Mouse (Mus musculus): ENCODE measurements around the gene Ifnl3. TPM values are rescaled to one million over a fixed set of nuclear protein-coding genes. Genes with fewer than 3 reads are reported as not detected.
"Not testable (repeated sequence)": the region's sequence is repeated elsewhere in the genome, so short reads cannot be mapped to it uniquely, and the experiment has no call there.

Ifnl3 gene
- polyA plus RNA-seq, 1 experiment from 2014 or later: not detected

DNA sequence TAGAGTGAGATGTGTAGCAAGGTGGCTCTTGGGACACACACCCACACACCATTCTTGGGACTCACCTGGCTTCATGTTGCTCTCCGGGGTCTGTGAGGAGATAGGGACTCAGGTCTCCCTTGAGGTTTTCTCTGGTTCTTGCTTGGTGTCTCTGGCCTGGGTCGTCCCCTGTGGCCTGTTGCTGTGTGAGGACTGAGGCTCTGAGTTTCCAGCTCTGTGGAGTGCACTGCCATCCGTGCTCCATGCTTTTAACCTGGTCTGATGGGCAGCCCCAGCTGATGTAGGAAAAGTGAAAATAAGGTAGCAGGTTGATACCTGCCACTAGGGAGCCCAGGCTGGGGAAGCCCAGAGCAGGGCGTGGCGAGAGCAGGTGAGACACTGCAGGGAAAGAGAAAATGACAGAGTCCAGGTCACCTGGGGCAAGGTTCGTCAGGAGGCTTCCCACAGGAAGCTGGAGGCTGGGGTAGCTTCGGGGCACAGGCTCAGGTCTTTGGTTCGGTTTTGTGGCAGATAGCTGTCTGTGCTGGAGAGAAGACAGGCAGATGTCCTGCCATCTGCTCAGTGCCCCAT is 12.1 kb upstream of the Ifnl3 start, which contains the start of gene Ifnl2:
Ifnl2 (minus strand) TSS at position 51 of the 570 bp plus-strand sequence.
- not testable (repeated sequence) for DNase-seq (ENCODE audit: low spot score); H3K4me1 ChIP-seq (replicated peaks); H3K36me3 ChIP-seq; H3K9me3 ChIP-seq; H3K27ac ChIP-seq; H3K27me3 ChIP-seq (ENCODE audit: insufficient read depth, poor library complexity, severe bottlenecking); H3K4me3 ChIP-seq
- 69% methylated on average over 8 of the region's 8 CpGs for WGBS

DNA sequence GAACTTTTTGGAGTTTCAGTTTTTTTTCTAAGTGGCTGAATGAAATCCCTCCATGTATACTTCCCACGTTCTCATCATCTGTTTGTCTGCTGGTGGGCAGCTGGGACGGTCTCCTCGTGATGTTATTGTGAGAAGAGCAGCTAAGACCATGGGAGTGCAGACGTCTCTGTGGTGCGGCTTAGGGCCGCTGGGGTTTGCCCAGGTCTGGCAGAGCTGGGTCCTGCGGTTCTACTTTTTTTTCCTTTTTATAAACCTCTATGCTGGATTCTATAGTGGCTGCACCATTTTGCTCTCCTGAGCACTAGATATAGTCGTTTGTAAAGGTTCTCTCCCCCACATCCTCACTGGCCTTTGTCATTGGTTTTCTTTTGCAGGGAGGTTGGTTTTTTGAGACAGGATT is 11.2 kb upstream of the Ifnl3 start:
- Histone ChIP-seq H3K27me3 (ENCODE audit: insufficient read depth, poor library complexity, severe bottlenecking) (no peaks in the 10 kb centered on the region), H3K27ac (no peak overlapping the region), H3K4me3 (no peak overlapping the region), H3K36me3 (no peaks in the 10 kb centered on the region), H3K4me1 (replicated peaks) (no peaks in the 10 kb centered on the region), H3K9me3 (peaks cover 3% of the 10 kb centered on the region; the same call in 1 of the 2 replicates)
- no peak for DNase-seq (ENCODE audit: low spot score)
- 77% methylated on average over 8 of the region's 8 CpGs for WGBS

DNA sequence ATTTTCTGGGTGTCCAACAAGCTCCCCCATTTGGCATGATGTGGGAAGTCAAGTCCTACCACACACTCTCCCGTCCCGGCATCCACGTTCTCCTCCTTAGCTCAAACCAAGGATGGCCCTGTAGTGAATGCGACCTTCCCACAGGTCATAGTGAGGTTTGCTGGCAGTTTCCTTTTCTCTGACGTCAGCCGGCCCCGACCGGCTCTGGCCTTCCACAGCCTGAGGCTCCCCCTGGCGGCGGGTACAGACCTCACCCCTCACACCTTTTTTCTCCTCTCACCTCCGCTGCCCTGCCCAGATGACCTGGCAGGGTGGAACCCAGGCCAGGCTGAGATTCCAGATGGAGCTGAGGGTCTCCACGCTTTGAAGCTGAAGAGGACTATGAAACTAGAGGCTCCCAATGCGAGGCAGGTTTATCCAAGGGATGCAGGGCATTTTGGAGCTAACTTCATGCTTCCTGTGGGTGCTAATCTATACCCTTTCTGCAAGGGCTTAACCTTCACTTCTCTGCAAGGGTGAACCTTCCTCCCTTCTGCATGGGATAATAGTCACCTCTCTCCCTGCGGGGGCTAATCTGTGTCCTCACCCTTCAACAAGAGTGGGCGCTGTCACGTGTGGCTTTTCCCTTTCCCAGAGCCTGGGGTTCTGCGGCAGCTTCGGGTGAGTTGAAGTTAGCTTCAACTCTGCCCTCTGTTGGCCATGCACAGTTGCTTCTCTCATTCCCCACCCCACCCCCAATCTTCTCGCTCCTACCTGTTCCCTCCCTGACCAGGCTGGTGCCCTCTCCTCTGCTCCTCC is 5.5 kb downstream of the Ifnl3 start:
- Histone ChIP-seq H3K9me3 (no peaks in the 10 kb centered on the region), H3K4me3 (no peak overlapping the region), H3K27me3 (ENCODE audit: insufficient read depth, poor library complexity, severe bottlenecking) (0 out of 2 replicates have a peak, but pooled peaks cover 6% of the 10 kb centered on the region), H3K27ac (no peak overlapping the region), H3K36me3 (no peaks in the 10 kb centered on the region), H3K4me1 (replicated peaks) (peaks cover 9% of the 10 kb centered on the region; the same call in 1 of the 2 replicates)
- 7% methylated on average over 19 of the region's 19 CpGs for WGBS
- DNase-seq (ENCODE audit: low spot score): peak; percentile 76

DNA sequence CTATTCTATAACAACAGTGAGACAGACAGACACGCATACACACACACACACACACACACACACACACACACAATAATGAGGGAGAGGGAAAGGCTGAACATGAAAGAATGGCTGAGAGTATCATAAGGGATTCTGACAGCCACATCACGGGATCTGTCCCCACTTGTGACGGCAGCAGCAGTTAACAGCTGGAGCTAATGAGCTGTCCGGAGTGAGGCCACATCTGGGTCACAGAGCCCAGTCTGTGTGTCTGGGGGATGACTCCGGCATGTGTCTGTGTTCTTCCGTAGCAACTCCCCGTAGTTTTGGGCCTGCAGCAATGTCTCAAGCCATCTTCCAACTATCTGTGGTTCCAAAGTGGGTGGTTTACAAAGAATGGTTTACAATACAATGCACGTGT is 9.4 kb downstream of the Ifnl3 start:
- Histone ChIP-seq H3K27ac (no peak overlapping the region), H3K36me3 (no peaks in the 10 kb centered on the region), H3K27me3 (ENCODE audit: insufficient read depth, poor library complexity, severe bottlenecking) (0 out of 2 replicates have a peak, but pooled peaks cover 6% of the 10 kb centered on the region), H3K4me3 (no peak overlapping the region), H3K9me3 (no peaks in the 10 kb centered on the region), H3K4me1 (replicated peaks) (peaks cover 9% of the 10 kb centered on the region; the same call in 1 of the 2 replicates)
- no peak for DNase-seq (ENCODE audit: low spot score)
- 74% methylated on average over 8 of the region's 8 CpGs for WGBS

DNA sequence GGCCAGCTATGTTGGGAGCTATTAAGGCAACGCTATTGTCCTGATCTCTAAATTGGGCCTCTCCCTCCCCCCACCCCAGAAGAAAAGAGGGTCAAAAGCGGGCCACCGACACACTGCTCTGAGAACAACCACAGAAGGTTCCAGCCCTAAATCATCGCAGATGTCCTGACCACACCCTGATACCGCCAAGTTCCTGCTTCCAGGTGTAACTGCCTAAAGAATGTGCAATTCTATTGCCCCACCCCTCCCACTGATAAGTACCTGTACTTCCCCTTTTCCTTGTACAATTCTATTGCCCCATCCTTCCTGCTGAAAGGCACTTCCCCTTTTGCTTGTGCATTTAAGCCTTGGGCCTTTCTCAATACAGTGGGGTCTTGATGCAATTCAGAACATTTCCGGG is 16.2 kb downstream of the Ifnl3 start:
- H3K4me1 ChIP-seq (replicated peaks); H3K27me3 ChIP-seq (ENCODE audit: insufficient read depth, poor library complexity, severe bottlenecking); H3K27ac ChIP-seq; H3K4me3 ChIP-seq; H3K9me3 ChIP-seq; DNase-seq (ENCODE audit: low spot score); H3K36me3 ChIP-seq: not testable (repeated sequence)
- 90% methylated on average over 6 of the region's 6 CpGs for WGBS

DNA sequence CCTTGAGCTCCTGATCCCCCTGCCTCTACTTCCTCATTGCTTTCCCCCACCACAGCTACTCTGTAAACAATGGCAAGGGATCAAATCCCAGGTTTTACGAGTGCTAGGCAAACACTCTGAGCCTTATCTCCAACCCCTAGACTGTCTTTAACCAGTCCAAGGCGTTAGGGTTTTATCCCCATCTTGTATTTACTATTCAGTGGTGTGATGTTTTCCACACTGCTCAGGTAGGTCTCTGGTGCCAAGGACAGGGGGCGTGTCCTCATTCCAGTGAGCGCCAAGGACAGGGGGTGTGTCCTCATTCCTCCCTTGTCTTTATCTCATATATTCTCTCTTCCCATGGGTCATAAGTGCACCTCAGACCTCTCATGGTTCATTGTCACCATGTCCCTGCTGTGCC is 17.9 kb downstream of the Ifnl3 start, which contains the start of gene Sycn:
Sycn (plus strand) TSS at position 360 of the 400 bp plus-strand sequence.
- 81% methylated on average over 4 of the region's 4 CpGs for WGBS
- no peaks in the 10 kb centered on the region for H3K9me3 ChIP-seq
- no peak within 1 kb of the TSS for H3K27ac ChIP-seq

DNA sequence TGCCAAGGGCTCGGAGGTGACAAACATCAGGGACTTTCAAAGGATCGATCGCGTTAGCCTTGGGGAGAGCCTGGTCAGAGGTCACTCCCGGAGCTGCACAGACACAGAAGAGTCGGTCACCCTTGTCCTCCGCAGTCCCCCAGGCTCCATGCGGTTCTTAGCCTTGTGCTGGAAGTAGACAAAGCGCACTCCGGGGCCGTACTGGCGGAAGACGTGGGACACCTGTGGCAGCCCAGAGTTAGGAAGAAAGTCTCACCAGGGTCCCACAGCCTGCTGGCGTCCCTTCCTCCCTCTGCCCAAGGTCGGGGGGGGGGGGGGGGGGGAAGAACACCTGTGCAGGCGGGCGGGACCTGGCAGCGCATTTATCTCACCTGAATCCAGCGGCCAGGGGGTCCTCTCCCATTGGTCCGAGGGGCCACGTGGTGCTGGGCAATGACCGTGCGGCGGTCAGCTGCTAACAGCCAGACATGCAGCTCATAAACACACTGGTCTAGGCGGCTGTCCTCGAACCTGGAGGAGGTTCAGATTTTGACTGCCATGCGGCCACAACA is 21.5 kb downstream of the Ifnl3 start:
- 2% methylated on average over 25 of the region's 27 CpGs for WGBS
- DNase-seq (ENCODE audit: low spot score): peak; percentile 58
- Histone ChIP-seq H3K27ac (peak overlapping the region; percentile 79), H3K36me3 (no peaks in the 10 kb centered on the region), H3K4me3 (peak overlapping the region; percentile 49), H3K9me3 (no peaks in the 10 kb centered on the region), H3K27me3 (ENCODE audit: insufficient read depth, poor library complexity, severe bottlenecking) (peaks cover 50% of the 10 kb centered on the region), H3K4me1 (replicated peaks) (peaks cover 43% of the 10 kb centered on the region)

More for the DNA sequence above, 17.9 kb downstream of the Ifnl3 start, which contains the start of gene Sycn:
- H3K4me3 ChIP-seq: no peak within 1 kb of the TSS
- no peak for DNase-seq (ENCODE audit: low spot score)
- no peaks in the 10 kb centered on the region for H3K36me3 ChIP-seq
- H3K4me1 ChIP-seq (replicated peaks): peaks cover 22% of the 10 kb centered on the region
- peaks cover 23% of the 10 kb centered on the region for H3K27me3 ChIP-seq (ENCODE audit: insufficient read depth, poor library complexity, severe bottlenecking)

DNA sequence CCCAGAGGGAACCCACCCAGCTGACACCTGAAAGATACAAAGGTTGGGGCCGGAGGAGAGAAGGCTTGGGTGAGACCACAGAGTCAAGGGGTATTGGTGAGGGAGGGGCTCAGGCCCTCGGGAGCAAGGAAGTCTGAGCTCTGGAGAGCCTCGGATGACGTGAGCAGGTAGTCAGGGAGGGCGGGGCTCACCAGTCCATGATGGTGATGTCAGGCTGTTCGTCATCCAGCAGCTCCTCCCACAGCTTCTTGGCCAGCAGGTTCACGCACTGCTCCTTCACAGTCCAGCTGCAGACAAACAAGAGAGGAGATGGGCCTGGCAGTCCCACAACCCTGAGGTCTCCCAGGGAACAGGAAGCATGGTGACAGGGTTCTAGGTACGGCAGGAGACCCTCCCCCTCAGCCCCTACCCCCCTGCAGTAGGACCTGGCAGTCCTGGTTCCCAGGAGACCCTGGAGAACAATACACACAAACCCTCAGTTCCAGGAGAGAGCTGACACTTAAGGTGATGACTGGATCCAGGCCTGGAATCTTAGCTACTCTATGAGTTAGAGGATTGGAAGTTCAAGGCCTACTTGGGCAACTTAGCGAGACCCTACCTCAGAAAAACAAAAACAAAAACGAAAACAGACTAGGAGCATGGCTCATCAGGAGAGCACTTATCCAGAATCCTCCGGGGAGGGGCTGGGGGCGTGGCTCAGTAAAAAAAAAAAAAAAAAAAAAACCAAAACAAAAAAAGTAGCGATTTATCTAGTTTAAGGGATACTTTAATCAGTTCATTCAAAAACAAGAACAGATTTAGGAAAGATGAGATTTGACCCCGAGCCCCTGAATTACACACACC is 22.6 kb downstream of the Ifnl3 start:
- H3K27me3 ChIP-seq (ENCODE audit: insufficient read depth, poor library complexity, severe bottlenecking): peaks cover 50% of the 10 kb centered on the region
- peaks cover 43% of the 10 kb centered on the region for H3K4me1 ChIP-seq (replicated peaks)
- DNase-seq (ENCODE audit: low spot score): peak; percentile 45
- no peak overlapping the region for H3K27ac ChIP-seq
- H3K36me3 ChIP-seq: no peaks in the 10 kb centered on the region
- 24% methylated on average over 14 of the region's 14 CpGs for WGBS
- no peaks in the 10 kb centered on the region for H3K9me3 ChIP-seq
- H3K4me3 ChIP-seq: no peak overlapping the region

DNA sequence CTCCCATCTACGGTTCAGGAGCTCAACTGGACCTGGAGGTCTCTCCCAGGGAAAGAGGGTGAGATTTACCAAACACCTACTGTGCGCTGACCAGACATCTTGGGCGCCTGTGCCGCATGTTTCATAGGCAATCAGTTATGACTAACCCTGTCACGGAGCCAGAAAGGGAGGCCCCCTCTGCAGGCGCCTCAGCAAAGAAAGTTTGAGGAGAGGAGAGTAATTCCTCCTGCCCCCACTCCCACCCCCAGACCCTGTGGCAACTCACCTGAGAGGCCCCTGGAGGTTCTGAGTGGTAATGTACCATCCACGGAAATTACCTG is 23.2 kb downstream of the Ifnl3 start:
- 44% methylated on average over 7 of the region's 7 CpGs for WGBS
- no peak overlapping the region for H3K4me3 ChIP-seq
- DNase-seq (ENCODE audit: low spot score): no peak
- no peaks in the 10 kb centered on the region for H3K36me3 ChIP-seq
- H3K9me3 ChIP-seq: no peaks in the 10 kb centered on the region
- no peak overlapping the region for H3K27ac ChIP-seq
- H3K27me3 ChIP-seq (ENCODE audit: insufficient read depth, poor library complexity, severe bottlenecking): peaks cover 50% of the 10 kb centered on the region
- peaks cover 43% of the 10 kb centered on the region for H3K4me1 ChIP-seq (replicated peaks)

DNA sequence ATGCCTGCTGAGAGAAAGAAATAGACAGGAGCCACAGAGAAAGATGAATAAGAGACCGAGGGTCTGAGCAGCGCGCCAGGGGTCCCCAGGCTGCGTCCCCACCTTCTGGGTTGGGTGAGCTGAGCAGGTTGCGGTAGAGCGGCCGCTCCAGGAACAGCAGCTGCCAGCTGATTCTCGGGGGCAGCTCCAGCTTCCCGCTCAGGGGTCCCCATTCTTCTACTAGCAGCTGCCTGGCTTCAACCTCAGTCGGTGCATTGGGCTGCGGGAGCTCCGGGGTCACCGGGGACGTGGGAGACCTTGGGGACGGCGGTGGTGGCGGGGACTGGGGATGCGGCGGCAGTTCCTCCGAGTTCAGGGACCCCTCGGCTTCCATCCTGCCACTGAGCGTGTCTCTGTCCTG is 24.0 kb downstream of the Ifnl3 start:
- Histone ChIP-seq H3K36me3 (no peaks in the 10 kb centered on the region), H3K27ac (0 out of 2 replicates have a peak overlapping the region, but pooled peaks have one; percentile 23), H3K4me3 (peak overlapping the region; percentile 51), H3K27me3 (ENCODE audit: insufficient read depth, poor library complexity, severe bottlenecking) (peaks cover 50% of the 10 kb centered on the region), H3K4me1 (replicated peaks) (peaks cover 43% of the 10 kb centered on the region), H3K9me3 (no peaks in the 10 kb centered on the region)
- WGBS: 4% methylated on average over 22 of the region's 22 CpGs
- DNase-seq (ENCODE audit: low spot score): peak; percentile 27

DNA sequence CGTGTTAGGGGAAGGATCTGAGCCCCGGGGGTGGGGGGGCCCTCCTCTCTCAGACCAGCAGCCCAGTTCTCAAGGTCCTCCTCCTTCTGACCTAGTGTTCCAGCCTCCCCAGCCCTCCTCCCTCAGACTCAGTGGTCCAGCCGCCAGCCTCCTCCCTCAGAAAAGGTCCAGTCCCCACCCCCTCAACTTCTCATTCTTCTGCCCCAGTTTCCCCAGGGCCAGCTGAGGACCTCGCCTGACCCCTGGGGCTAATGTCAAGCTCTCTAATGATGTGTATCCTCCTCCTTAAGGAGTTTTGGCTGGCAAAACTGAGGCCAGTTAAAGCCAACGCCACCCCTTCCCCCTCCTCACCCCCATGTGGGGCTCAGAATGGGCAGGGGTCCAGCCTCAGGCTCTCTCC is 24.5 kb downstream of the Ifnl3 start, which contains the start of gene Nccrp1:
Nccrp1 (minus strand) TSS at position 101 of the 400 bp plus-strand sequence.
- 6% methylated on average over 5 of the region's 5 CpGs for WGBS
- H3K9me3 ChIP-seq: 0 out of 2 replicates have a peak, but pooled peaks cover under 1% of the 10 kb centered on the region
- H3K4me1 ChIP-seq (replicated peaks): peaks cover 43% of the 10 kb centered on the region
- no peak for DNase-seq (ENCODE audit: low spot score)
- no peaks in the 10 kb centered on the region for H3K36me3 ChIP-seq
- H3K27ac ChIP-seq: 0 out of 2 replicates have a peak within 1 kb of the TSS, but pooled peaks have one; percentile 23
- H3K27me3 ChIP-seq (ENCODE audit: insufficient read depth, poor library complexity, severe bottlenecking): peaks cover 50% of the 10 kb centered on the region
- peak within 1 kb of the TSS; percentile 51 for H3K4me3 ChIP-seq

DNA sequence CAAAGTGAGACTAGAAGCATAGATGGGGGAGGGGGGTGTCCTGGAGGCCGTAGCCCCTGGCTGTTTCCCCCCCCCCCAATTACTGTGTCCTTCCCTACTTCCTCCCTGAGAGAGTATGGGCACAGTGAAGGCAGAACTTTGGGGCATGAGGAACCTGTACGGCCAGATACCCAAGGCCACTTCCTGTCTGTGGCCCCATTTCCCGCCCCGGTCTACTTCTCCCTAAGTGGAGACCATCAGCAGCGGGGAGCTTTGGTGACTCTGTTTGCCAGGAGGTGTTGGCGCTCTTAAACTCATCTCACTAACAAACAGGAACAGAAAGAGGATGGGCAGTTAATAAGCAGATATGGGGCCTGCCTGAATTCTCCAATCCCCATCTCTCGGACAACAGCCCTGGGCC is 25.0 kb downstream of the Ifnl3 start:
- Histone ChIP-seq H3K27me3 (ENCODE audit: insufficient read depth, poor library complexity, severe bottlenecking) (peaks cover 50% of the 10 kb centered on the region), H3K4me3 (no peak overlapping the region; the same call in 1 of the 2 replicates), H3K27ac (no peak overlapping the region), H3K4me1 (replicated peaks) (peaks cover 43% of the 10 kb centered on the region), H3K9me3 (peaks cover 5% of the 10 kb centered on the region; the same call in 1 of the 2 replicates), H3K36me3 (no peaks in the 10 kb centered on the region)
- DNase-seq (ENCODE audit: low spot score): no peak
- WGBS: 72% methylated on average over 7 of the region's 7 CpGs

Data from hindbrain, embryonic 10.5 days (tissue).